Mouse (Mus musculus) NIH3T3 (cell line): ENCODE measurements around the gene Caml.
"Not testable (repeated sequence)": the region's sequence is repeated elsewhere in the genome, so short reads cannot be mapped to it uniquely, and the experiment has no call there.

Experiments used
- DNase-seq: peaks from one replicate; pipeline ENCODE4 v3.0.0-alpha.2; 2012; ENCODE audit warnings: low read depth

Gene Caml

GRCm38 (mm10) chr13:55622649-55623541 is at the start of gene Caml:
Gene Caml (plus strand): TSS chr13:55623005.
- DNase-seq: peak; percentile 93

DNA sequence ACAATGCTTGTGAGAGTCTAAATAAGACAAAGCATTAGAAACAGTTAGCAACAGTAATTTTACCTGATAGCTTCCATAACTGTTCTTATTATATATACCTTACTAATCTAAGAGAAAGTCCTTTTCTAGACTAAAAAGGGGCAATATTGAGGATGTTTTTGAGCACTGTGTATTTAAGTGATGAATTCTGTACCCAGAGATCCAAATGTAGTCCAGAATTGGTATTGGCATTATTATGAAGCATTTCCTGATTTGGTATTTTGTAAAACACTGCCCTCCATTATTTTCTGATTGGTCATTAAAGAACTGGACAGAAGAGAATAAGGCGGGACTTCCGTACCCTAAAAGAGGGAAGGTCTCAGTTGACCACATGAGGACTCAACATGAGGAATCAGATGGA is 49.4 kb upstream of the Caml start, which contains the start of gene Tmed9:
Gene Tmed9, plus strand, starts transcription at position 301 of the 400 bp plus-strand sequence.
- DNase-seq: no peak

DNA sequence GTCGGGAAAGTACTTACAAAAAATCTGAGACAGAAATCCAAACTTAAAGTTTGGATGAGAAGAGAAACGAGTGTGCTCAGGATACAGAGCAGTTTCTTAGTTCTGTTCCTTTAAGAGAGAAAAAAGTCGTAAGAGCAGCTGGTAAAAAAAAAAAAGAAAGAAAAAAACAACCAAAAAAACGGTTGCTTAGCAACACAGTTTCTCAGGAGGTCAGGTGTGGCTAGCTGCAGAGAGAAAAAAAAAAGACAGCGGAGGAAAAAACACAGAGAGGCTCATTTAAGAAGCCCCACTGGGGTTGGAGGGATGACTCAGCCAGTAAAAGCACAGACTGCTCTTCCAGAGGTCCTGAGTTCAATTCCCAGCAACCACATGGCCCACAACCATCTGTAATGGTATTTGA is 48.5 kb upstream of the Caml start:
- no peak for DNase-seq

GRCm38 (mm10) chr13:55575932-55576331 is 46.9 kb upstream of the Caml start:
- DNase-seq: peak; percentile 36

DNA sequence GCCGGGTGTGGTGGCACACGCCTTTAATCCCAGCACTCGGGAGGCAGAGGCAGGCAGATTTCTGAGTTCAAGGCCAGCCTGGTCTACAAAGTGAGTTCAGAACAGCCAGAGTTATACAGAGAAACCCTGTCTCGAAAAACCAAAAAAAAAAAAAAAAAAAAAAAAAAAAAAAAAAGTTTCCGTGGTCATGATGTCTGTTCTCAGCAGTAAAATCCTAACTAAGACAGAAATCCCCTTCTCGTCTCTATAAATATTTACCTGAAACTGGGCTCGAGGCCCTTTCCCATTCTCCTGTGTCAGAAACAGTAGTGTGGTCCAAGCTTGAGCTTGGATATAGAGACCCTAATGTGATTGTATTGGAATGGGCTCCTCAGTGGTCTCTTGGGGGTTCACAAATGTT is 45.9 kb upstream of the Caml start:
- not testable (repeated sequence) for DNase-seq

DNA sequence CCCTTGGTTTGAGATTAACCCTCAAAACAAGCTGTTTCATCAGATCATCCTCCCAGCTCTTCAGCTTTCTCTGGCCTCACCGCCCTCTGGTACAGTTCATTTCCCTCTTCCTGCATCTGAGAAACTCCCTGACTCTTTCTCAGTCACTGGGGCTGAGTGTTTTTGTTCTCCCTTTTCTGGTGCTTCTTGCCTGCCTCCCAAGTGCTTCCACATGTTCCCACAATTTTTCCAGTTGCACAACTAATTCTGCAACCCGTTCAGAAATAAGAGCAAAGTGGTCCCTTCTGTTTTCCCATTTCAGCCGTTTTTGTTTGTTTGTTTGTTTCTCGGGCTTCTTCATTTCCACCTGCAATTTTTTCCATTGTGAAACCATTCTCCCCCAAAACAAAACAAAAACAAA is 44.7 kb upstream of the Caml start:
- DNase-seq: no peak

DNA sequence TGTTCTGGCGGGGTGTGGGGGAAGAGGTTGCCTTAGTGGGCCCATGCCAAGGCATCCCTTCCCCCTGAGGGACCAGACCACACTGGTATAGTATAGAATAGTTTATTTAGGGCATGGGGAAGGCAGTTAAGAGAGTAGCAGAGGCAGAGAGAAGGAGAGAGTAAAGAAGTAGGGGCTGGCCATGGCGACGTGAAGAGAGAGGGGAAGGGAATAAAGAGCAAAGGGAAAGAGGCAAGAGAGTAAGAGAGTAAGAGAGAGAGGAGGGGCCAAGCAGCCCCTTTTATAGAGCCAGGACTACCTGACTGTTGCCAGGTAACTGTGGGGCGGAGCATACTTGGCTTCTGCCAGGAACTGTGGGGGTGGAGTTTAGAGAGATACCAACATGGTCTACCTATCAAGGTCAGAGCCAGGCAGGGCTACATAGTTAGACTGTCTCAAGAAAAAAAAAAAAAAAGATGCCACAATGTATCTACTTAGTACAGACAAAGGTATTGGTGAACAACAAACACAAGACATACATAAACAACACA is 30.8 kb upstream of the Caml start:
- no peak for DNase-seq

- peak; percentile 96 for DNase-seq
Measured at GRCm38 (mm10) chr13:55592512-55593253, 30.1 kb upstream of the Caml start.

- DNase-seq: no peak
Measured at GRCm38 (mm10) chr13:55593254-55593747, 29.5 kb upstream of the Caml start.

DNA sequence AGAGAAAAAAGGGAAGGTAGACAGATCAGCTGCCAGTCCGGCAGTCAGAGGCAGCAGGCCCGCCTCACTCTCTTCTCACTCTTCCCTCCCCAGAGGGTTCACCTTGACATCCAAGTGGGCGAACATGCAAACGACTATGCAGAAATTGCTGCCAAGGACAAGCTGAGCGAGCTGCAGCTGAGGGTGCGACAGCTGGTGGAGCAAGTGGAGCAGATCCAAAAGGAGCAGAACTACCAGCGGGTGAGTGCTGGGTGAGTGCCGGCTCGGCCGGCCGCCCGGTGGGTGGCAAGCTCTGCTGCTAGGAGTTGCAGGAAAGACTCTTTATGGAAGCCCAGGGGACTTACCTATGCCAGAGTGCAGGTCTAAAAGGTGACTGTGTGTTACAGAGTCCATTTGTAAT is 27.4 kb upstream of the Caml start:
- no peak for DNase-seq

DNA sequence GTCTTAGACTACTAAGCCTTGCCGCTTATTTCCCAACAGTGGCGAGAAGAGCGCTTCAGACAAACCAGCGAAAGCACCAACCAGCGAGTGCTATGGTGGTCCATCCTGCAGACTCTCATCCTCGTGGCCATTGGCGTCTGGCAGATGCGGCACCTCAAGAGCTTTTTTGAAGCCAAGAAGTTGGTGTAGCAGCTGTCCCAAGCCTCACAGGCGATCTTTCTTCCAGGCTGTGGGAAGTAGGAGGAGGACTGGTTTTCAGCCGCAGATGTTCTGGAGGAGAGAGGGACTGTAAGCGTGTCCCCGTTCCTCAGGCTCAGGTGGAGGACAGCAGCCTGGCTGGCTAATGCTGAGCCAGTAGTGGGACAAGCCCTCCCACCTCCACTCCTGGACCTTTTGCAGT is 26.0 kb upstream of the Caml start:
- no peak for DNase-seq

GRCm38 (mm10) chr13:55599566-55600540 is 23.0 kb upstream of the Caml start, which contains the start of gene B4galt7:
Gene B4galt7 (plus strand): TSS chr13:55599896.
- peak; percentile 88 for DNase-seq

- DNase-seq: no peak
Measured at GRCm38 (mm10) chr13:55600657-55601056, 22.1 kb upstream of the Caml start.

GRCm38 (mm10) chr13:55601611-55602010 is 21.2 kb upstream of the Caml start:
- DNase-seq: peak; percentile 86

DNA sequence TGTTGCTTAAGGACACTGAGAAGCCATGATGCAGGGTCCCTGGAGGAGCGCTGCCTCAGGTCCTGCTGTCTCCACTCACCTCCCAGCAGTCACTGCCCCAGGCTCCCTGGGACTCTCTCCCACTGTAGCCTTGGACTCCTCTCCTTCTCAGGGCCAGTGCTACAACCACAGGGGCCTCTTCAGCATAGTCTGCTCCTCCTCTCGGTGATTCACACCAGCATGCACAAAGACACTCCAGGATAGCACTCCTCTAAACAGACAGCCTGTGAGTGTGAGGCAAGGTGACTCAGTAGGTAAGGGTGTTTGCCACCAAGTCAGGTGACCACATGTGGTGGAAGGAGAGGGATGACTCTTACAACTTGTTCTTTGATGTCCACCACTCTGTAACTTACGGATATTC is 18.2 kb upstream of the Caml start:
- no peak for DNase-seq

- DNase-seq: no peak
Measured at GRCm38 (mm10) chr13:55606899-55607623, 15.7 kb upstream of the Caml start.

GRCm38 (mm10) chr13:55607624-55608006 is 15.2 kb upstream of the Caml start:
- no peak for DNase-seq

- peak; percentile 88 for DNase-seq
Measured at GRCm38 (mm10) chr13:55611996-55612395, 10.8 kb upstream of the Caml start.

DNA sequence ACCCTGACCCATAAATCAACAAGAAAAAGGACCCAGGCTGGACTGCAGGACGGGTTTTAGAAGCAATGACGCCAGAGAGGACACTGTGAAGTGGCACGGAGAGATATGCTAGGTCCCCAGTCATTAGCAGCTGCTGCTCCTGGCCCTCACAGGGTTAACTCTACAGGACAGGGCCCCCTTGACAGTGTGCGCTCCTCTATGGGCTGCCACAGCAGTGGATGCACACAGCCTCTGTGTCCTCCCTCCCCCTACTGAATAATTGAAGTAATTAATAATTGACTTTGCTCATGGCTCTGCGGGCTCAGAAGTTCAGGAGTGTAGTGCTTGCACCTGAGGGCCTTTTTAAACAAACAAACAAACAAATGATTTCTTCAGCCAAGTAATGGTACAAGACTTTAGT is 9.3 kb upstream of the Caml start:
- DNase-seq: no peak

- DNase-seq: no peak
Measured at GRCm38 (mm10) chr13:55619328-55619727, 3.5 kb upstream of the Caml start.

GRCm38 (mm10) chr13:55620275-55620674 is 2.5 kb upstream of the Caml start:
- DNase-seq: no peak
